Mouse (Mus musculus) retina, postnatal 7 days (tissue): Measurements from ENCODE around the gene Hoxa10.
A peak's percentile ranks its signal among the peaks of the same experiment; 100 is the strongest.

ENCODE experiments used
- DNase-seq: peaks from one replicate; pipeline ENCODE4 v3.0.0-alpha.2; 2012; ENCODE audit warnings: low read depth, low spot score

Hoxa10 gene

DNA sequence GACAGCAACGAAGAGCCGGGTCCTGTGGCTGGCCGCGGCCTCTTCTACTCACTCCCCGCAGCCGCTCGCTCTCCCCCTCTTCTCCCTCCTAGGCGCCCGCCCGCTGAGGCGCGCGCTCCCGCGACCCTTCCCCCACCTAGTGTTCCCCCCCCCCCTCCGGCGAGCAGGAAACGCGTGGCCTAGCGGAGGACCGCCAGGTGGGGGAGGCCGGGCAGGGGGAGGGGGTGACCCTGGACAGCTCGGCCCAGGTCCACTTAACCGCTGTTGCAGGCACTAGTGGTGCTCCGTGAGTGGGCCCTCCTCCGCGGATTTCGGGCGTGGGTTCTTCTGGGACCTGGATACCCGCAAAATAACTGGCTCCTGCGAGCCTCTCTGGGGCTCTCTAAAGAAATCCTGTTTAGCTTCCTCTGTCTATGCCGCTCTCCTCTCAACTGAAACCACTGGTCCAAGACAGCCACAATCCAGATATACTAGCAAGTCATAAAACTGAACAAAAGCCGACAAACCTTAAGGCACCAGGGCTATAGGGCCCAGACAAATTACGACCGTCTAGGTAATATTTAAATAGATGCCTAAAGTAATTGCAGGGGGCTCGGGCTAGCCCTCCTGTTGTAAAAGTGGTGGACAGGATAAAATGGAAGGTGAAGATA lies 10.0 kb downstream of the Hoxa10 start, which contains the start of gene Hoxa9:
Hoxa9 (minus strand) TSS at position 574 of the 650 bp plus-strand sequence.
- no peak for DNase-seq

DNA sequence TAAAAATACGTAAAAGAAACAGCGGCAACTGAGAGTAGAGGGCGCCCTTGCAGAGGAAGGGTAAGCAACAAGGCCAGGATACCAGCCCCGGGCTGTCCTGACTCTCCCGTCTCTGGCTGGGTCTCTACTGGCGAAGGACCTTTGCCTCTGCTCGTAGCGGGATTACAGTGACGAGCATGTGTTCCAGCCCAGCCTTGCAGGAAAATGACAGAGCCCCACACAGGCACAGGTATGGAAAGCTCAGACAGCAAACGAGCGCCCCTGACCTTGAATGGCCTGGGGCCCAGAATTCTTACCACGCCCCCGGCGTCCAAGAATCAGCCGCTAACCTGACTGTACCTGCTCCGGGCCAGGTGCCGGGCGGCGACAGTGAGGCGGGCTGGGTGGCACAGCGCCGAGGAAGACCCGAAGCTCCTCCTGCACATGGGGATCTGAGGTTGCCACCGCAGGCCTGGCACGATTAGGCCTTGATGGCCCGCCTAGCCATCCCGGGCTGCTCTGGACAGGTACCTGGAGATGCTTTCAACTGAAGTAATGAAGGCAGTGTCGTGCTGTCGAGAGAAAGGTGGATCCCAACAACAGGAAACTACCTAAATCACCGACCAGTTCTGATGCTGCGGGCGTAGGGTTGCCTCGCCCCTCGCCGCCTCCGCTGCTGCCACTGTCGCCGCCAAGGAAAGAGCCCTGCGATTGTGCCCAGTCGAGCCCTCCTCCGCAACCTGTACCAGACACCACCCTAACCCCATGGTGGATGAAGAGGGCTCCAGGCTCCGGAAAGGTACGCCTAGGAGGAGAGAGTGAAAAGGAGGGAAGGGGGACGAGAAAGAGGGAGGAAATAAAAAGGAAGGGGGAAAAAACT lies 10.9 kb downstream of the Hoxa10 start:
- DNase-seq: no peak

DNA sequence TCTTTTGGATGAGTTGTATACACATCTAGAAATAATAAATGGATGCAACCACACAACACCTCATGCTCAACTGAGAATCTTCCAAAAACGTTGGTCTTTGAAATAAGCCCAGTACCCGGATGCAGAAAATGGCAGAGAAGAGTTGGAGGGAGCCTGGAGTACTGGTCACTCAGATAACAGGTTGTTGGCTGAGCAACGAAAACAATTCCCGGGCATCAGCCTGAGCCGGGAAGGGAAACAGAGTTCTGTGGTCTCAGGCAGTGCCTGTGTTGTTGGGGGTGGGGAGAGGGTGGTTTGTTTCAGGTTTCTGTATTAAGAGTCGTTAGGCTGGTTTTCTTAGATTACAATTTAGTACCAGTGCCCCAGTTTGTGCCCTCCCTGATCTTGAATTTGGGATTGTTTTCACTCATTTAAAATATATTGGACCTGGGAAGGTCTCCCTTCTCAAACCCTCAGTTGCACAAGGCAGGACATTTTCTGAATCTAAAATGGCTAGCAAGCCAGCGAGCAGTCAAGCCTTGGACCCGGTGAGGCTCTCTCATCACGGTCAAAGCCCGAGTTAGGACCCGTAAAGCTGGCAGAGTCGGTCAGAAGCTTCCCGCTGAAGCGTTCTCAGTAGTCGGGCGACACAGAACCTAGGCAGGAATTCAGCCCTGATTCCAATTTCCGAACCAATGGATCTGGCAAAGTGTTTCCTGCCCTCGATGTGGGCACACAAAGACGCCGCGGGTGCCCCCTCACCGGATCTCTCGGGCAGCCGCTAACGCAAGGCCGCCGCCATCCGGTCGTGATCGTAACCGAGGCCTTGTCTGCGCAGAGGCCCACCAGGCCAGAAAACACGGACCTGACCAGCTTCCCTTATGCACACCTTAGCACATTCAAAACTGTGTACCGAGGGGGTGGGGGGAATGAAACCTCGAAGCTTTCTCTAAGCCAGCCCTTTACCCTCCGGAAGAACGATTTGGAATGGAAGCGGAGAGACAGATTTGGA lies 11.9 kb downstream of the Hoxa10 start:
- DNase-seq: no peak

DNA sequence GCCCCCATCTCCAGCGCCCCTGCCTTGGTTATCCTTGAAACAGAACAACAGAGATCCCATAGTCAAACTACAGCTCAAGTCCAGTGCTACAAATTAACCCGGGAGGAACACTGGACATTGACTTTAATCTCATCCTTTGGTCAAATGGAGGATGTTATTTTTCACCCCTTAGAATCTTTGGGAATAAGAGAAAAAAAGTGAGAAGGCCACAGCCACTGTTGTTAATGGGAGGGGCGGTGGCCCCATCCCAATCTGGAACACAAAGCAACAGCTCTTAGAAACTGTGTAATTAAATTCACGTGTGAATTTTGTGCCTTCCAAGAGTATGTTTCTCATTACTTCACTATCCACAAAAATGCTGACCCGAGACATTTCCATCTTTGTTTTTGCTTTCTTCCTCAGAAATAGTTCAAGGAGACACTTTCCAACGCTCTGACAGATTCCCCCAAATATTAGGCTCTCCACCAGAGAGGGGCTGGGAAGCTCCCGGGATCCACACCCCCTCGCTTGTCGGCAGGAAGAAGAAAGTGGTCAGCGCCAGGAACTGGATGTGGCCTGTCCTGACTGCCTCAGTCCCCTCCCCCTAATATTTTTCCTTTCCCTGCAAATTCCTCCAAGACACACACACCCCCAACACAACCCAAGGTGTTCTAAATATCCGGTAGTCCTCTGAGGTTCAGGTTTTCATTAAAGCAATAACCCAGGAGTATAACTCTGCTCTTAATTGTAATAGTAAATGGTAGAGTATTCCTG lies 13.0 kb downstream of the Hoxa10 start:
- DNase-seq: no peak

DNA sequence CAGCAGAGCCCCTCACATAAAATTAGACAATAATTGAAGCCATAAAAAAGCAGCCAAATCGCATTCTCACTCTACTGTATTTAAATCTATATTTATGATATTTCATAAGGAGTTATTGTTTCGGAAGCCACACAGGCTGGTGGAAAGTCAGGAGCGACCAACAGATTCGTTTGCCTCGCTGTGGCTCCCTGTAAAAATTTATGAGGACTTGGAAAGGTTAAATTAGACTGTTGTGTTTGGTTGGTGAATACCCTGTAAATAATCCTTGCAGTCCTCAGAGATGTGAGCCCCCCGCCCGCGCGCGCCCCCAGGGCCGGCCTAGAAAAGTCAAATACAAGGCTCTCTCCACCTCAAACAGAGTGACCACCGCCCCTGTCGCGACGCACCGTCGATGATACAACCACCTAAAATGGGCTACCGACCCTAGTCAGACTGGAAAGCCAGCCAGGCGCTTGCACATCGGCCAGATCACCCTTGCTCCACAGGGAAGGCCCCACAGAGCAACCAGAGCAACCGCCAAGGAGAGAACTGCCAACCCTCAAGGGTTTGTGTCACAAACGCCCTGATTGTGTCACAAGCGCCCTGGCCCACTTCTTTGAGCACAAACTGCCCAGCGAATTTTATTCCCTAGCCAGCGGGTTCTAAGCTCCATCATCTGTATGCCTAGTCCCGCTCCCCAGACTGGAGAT lies 13.9 kb downstream of the Hoxa10 start:
- no peak for DNase-seq

DNA sequence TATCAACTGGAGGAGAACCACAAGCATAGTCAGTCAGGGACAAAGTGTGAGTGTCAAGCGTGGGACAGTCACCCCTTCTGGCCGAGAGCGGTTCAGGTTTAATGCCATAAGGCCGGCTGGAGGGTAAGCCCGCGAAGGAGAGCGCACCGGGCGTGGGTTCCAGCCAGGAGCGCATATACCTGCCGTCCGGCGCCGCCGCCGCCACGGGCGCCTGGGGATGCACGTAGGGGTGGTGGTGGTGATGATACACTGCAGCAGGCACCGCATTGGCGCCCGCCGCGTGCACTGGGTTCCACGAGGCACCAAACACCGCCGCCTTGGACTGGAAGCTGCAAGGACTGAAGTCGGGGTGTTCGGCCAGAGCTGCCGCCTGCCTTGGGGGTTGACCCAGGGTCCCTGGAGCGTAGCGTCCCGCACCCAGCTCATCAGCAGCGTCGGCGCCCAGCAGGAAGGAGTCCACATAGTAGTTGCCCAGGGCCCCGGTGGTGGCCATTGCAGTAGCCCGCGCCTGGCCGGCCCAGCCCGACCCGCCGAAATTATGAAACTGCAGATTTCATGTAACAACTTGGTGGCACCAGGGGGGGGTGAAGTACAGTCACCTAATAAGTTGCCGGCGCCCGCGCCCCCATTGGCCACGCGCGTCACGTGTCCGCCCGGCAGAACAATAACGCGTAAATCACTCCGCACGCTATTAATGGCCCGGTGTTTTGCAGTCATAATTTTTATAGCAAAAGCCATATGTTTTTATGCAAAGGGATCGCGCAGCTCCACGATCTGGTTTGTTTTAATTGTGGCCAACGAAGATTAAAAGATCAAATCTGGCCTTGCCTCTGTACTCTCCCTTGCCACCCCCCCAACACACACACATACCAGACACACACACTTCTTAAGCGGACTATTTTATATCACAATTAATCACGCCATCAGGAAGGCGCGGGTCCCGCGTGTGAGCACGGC lies 14.8 kb downstream of the Hoxa10 start:
- no peak for DNase-seq

DNA sequence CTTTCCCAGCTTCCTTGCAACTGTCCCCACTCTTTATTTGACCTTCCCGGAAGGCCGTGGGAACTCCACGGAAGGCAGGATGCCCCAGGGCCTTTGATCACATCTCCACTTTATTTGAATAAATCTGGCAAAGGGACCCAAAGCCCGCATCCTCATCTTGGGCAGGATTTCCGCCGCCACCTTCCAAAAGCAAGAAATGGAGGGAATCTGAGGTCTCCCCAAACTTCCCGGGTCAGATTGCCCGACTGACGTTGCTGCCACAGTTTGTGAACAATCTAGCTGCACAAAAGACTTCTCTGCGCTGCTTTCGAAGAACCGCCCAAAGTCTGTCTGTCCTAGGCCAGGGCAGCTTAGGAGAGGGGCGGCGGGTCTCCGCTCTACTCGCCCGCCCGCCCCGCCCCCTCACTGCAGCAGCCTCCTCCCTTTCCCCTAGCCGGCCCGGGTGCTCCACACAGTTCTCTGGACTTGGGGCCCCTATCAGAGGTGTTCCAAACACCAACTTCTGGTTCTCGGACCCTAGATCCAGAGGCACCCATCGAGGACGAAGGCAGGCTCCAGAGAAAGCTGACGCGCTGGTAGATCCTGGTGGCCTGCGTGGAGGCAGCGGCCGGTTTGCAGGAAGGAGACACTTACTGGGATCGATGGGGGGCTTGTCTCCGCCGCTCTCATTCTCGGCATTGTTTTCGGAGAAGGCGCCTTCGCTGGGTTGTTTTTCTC lies 15.6 kb downstream of the Hoxa10 start:
- no peak for DNase-seq

DNA sequence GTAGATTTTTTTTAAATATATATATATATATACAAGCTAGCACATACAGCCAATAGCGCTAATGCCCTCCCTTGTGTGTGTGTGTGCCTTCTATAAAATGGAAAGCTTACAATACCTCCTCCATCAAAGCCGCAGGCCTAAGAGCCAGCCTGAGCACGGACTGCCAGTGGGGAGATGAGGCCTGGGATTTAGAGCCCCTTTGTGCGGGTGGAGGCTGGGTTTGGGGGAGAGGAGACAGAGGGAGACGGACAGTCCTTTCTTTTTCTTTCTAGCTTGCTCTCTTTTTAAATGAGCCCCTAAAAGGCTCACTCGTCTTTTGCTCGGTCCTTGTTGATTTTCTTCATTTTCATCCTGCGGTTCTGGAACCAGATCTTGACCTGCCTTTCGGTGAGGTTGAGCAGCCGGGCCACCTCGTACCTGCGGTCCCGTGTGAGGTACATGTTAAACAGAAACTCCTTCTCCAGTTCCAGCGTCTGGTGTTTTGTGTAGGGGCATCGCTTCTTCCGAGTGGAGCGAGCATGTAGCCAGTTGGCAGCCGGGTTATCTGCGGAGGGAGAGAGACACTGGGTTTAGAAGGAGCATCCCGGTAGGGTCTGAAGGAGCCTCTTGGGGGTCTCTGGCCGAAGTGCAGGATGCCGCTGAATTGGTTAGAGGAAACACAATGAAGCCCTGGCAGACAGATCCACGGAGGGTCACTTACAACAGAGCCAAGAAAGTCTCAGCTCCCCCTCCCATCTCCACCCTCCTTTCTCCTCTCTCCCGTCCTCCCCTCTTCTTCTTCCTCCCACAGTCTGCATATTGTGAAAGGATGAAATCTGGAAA lies 16.5 kb downstream of the Hoxa10 start:
- no peak for DNase-seq

DNA sequence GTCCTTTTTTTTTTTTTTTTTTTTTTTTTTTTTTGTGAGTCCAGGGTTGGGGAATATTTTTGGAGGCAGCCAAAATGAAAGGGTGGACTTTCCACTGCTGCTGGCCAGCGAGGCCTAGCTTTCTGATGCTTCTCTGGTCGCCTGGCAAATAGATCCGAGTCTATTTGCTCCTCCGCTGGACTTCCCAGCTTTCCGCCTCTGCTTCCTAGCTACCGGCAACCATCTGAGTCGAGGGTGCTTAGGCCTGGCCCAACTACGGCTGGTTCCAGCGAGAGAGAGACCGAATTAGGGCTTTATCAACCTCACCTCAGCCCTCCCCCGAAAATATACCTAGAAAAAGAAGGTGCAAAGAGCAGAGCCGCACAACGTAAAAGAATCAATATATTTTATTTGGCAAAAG lies 17.9 kb downstream of the Hoxa10 start:
- no peak for DNase-seq

DNA sequence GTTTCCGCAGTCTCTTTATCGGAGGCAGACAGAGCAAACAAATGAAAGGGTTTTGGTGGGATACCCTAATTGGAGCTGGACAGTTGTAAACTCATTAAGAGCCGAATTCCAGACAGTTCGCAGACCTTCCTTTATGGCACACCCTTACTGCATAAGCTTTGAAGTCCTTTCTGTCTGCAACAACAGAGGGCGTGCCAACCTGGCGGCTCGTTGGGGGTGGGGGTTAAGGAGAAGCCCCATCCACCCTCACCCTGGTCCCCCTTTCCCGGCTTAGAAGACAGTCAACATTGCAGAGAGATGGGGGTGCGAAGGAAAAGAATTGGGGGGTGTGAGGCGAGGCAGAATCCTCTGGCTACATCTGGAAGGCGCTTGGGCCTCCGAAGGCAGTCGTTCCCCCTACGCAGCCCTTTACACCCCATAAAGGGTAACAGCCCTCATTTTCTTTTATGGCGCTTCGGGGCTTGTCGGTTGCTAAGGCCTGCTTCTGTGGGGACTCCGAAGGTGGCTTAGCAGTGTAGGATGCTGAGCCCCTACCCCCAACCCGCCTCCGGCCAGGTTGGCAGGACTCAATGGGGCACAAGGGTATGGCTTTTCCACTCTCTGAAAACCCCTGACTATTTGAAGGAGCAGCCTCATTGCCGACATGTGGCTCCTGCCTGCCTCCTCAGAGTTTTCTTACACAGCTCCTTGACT lies 18.5 kb downstream of the Hoxa10 start:
- no peak for DNase-seq

DNA sequence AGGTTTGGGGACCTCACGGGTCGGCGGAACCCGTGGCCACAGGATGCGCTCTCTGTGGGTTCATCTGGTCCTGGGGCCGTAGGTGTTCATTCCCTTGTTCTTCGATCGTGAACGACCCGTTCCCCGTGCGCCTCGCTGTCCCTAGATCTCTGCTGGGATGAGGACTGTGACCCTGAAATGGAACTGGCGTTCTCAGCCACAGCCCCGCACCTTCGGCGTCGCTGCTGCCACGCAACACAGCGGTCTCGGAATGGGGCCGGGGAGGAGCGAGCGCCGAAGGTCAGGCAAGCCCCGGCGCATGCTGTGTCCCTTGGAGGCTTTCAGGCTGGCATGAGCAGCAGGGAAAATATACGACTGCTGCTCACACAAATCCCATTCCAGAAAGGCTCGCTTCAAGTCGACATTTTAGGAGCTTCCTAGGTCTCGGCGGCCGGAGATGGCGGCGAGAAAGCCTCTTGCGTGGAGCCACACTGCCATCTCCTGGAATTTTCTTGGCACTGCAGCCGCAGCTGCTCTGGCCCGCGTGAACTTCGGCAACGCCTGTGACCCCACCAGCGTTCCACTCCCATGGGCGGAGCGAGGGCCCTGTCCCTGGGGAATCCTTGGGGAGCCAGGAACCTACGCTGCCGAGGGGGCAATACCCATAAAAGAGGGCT lies 19.2 kb downstream of the Hoxa10 start, which contains the start of gene Hoxa7:
Hoxa7 (minus strand) TSS at position 518 of the 656 bp plus-strand sequence.
- DNase-seq: peak; percentile 68

DNA sequence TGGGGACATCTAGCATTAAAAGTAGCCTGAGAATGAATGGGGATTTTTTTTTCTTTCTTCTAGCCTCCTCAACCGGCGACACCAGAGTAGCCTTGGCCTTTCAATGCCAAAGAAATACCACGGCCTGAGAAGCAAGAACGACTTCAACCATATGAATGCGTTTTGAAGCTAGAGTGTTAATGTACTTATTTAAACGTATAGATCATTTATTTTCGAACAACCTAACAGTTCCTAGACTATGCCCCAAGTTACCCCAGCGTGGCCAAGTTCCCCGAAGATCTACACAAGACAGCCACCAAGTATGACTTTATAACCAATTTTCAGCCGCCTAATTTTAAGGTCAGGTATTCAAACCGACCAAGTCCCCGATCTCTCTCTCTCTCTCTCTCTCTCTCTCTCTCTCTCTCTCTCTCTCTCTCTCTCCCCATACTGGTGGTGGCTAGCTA lies 19.8 kb downstream of the Hoxa10 start:
- no peak for DNase-seq

DNA sequence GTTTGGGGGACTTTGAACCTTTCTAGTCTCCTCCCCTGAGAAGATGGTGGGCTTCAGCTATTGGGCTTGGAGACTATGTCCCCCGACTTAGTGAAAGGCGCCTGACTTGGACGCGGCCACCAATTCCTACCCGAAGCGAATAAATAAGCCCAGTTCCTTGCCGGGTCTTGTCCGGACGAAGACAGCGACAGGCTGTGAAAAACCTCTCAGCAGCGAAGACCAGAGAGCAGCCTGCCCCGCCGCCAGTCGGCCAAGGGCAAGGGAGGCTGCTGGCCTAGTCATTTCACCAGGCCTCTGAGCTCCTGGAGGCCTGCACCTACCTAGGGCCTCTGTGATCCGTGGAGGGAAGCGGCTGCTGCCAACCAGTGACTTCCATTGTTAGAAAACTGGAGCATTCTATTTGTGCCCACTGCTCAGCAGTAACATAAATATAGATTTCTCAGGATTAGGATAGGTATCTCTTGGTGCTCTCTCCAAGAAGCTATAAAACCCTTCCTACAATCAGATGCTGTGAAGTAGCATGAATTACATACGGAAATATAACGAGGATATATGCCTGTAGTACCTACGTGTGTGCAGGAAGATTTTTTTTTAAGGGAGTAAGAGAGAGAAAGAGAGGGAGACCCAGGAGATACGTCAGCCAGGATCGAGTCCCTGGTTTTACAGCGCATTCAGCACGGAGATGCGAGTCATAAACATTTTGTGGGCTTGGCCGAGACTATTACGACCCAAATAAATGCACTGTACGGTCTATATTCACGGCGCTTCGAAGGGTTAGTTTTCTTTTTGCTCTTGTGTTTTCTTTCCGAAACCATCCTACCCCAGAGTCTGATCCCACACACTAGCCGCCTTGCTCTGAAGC lies 20.4 kb downstream of the Hoxa10 start:
- DNase-seq: no peak

DNA sequence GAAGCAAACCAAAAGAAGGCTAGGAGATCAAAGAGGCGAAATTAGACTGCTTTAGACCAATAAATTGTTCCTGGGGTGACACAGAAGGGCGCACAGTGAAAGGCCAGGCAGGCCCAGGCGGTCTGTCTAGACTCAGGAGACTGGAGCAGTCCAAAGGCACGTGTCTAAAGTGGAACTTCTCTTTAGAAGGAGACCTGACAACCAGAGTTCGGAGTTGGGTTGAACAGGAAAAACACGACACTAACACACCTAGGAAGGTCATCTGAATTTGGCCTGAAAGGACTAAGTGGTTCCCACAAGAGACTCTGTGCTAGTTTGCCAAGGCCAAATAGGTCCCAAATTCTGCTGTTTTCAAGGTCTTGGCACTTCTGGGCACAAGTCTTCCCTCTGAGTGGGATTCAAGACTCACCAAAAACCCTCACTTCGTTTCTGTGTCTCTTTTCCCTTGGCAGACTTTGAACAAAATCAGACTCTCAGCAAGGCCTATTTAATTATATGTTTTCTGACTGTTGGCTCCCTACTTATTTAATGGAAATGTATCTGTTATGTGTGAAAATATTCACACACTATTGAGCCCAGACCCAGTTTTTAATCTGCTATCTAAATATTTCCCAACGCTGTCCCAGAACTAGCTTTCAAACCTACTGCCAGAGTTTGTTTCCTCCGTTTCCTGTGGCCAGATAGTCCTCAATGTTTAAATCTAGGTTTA lies 21.3 kb downstream of the Hoxa10 start:
- DNase-seq: no peak

DNA sequence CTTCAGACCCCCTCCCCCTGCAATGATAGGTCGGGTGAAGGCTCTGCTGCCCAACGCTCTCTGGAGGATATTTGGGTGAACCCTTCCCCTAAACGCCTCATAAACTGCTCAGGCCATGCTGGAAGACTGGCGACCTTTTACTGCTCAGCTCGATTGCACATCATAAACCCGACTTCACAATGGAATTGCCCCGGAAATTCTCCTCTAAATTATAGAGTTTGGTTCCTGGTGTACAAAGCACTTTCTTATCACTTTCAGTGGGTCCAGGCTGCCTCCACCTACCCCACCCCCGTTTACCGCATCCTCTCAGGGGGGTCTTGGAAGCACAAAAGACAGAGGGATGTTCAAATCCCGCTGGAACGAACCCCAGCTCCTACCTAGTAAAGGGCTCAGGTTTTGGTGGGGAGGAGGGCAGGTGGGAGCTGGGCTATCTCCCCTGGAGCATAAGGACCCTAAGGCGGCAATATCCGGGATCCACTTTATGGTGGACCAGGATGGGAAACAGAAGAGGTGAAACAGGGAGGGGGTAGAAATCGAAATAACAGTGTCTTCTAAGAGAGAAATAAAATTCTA lies 21.9 kb downstream of the Hoxa10 start:
- no peak for DNase-seq
